Comparison of ENCODE assay signal across 24 mouse cellular contexts in genomic region chrX:61161249-61161648, GRCm38 (mm10). TPM values are rescaled to one million over a fixed set of nuclear protein-coding genes. Genes with fewer than 3 reads are reported as not detected.
DNase-seq lines count a peak whose midpoint lies in the region; ATAC-seq and TF ChIP-seq lines count a peak whose summit lies in the region.
"Had no signal": no experiment of that assay in that cellular context is flagged by ENCODE, and none has a peak within 500 bp of the region (broad histone marks: within the 10 kb centered on the region; RNA-seq: fewer than 3 reads in every experiment).

No protein-coding gene starts in this region.

- no peak for TF ChIP-seq CTCF in liver, adult 2 months (IDR thresholded peaks at IDR 0.05; ENCODE audit: low read depth, low read length)

- no peak overlapping the region for H3K9ac ChIP-seq in liver, adult 2 months (ENCODE audit: low read depth, low read length)
- H3K9ac ChIP-seq: liver, embryonic 13.5 days; neural tube, embryonic 15.5 days had no signal

- H3K27ac ChIP-seq in liver, adult 2 months (replicated peaks; ENCODE audit: insufficient read depth, low read depth, low read length) = no peak overlapping the region
- H3K27ac ChIP-seq: liver, embryonic 13.5 days; neural tube, embryonic 15.5 days had no signal

- DNase-seq in frontal cortex, postnatal 25 days (ENCODE audit: low spot score in 2 of 2) = no peak
- DNase-seq in liver, adult 2 months (ENCODE audit: extremely low read depth, low read depth, low spot score) = peak; percentile 4
- no peak for DNase-seq in liver
- DNase-seq in ZHBTc4 (ENCODE audit: low read depth, low spot score) = peak; percentile 1
- DNase-seq in retina, postnatal 1 day = peak; percentile 13
- DNase-seq in right cerebral cortex, postnatal 4 days = no peak
- DNase-seq: adrenal gland, adult 2 months; cerebellum, postnatal 36 days; gastrocnemius, postnatal 10 days; heart, postnatal 36 days; left cerebral cortex, postnatal 4 days; liver, embryonic 13.5 days; lung, postnatal 10 days; right cerebral cortex, adult 18-20 months; spleen, adult 18-20 months; thymus, postnatal 14 days had no signal

- no peaks in the 10 kb centered on the region for H3K4me1 ChIP-seq in liver, adult 2 months (ENCODE audit: control insufficient read depth, insufficient read depth, low read length)
- H3K4me1 ChIP-seq: liver, embryonic 13.5 days; neural tube, embryonic 15.5 days had no signal

- no peaks in the 10 kb centered on the region for H3K79me2 ChIP-seq in liver, adult 2 months (ENCODE audit: control insufficient read depth, insufficient read depth, low read length)

- no peak overlapping the region for H3K4me3 ChIP-seq in liver, adult 2 months (ENCODE audit: insufficient read depth, low read depth, low read length)
- H3K4me3 ChIP-seq: liver, embryonic 13.5 days; neural tube, embryonic 15.5 days had no signal

- TF ChIP-seq POLR2A in liver, adult 2 months (IDR thresholded peaks at IDR 0.05; ENCODE audit: extremely low read depth, insufficient read depth, low read length) = no peak

- H3K27me3 ChIP-seq in liver, adult 2 months (ENCODE audit: control insufficient read depth, insufficient read depth, low read length) = no peaks in the 10 kb centered on the region
- H3K27me3 ChIP-seq: liver, embryonic 13.5 days; neural tube, embryonic 15.5 days had no signal

- peak; percentile 69 for ATAC-seq in frontal cortex, adult (ENCODE audit: low TSS enrichment)
- ATAC-seq: forebrain, embryonic 16.5 days; inflammation-experienced regulatory T-cells, adult 6 months had no signal

- H3K36me3 ChIP-seq in liver, adult 2 months (ENCODE audit: control insufficient read depth, insufficient read depth, low read length) = no peaks in the 10 kb centered on the region
- H3K36me3 ChIP-seq: liver, embryonic 13.5 days; neural tube, embryonic 15.5 days had no signal

- WGBS in liver, adult 2 months = 42% methylated on average over 2 of the region's 2 CpGs

RNA-seq across cellular contexts. Expression of gene Cdr1, which starts 24.1 kb away (rescaled TPM):
- total RNA-seq in liver, adult 2 months (2014; rRNA removed) = not detected in 2 replicates
- polyA plus RNA-seq in liver, adult 2 months (2012; rRNA removed) = not detected in 2 replicates
- total RNA-seq: adrenal gland, adult 2 months; gastrocnemius, postnatal 10 days; heart, postnatal 36 days; layer of hippocampus, postnatal 14 days; left cerebral cortex, postnatal 4 days; megakaryocyte-erythroid progenitor cell, adult 5-6 weeks had no signal
- polyA plus RNA-seq: adrenal gland, adult 2 months; forebrain, embryonic 16.5 days; heart, embryonic 11.5 days; inflammation-experienced regulatory T-cells, adult 6 months; kidney, embryonic 16.5 days; liver, embryonic 13.5 days; neural tube, embryonic 15.5 days had no signal

Comparison
In these comparisons a context has a peak if more than half of its experiments do, and no peak if none do; other contexts are left out.
1. DNase-seq: peak in liver, adult 2 months (single experiment), ZHBTc4 (single experiment) and retina, postnatal 1 day (single experiment); none in frontal cortex, postnatal 25 days (0 of 2), liver (single experiment) and right cerebral cortex, postnatal 4 days (single experiment).